Mouse (Mus musculus): ENCODE data around the gene Ankrd9. TPM values are rescaled to one million over a fixed set of nuclear protein-coding genes. Genes with fewer than 3 reads are reported as not detected.

Gene Ankrd9
- total and polyA plus RNA-seq, 2 experiments from 2014 or later, result 7.6 to 10.2 TPM

GRCm38 (mm10) chr12:110961973-110962372 is 16.9 kb downstream of the Ankrd9 start:
- no peak overlapping the region for H3K4me2 ChIP-seq (ENCODE audit: low read depth)
- 77% methylated on average over 2 of the region's 2 CpGs for WGBS

GRCm38 (mm10) chr12:110954351-110954991 is 24.4 kb downstream of the Ankrd9 start:
- Histone ChIP-seq H3K27ac (ENCODE audit: low read depth, low read length) (no peak overlapping the region), H3K9ac (no peak overlapping the region), H3K4me2 (ENCODE audit: low read depth) (no peak overlapping the region), H3K27me3 (ENCODE audit: insufficient read depth, low read length) (no peaks in the 10 kb centered on the region), H3K4me1 (ENCODE audit: insufficient read depth) (no peaks in the 10 kb centered on the region), H3K9me3 (ENCODE audit: low read length) (no peaks in the 10 kb centered on the region), H3K4me3 (ENCODE audit: low read depth, low read length) (no peak overlapping the region), H3K36me3 (ENCODE audit: insufficient read depth) (peaks cover 30% of the 10 kb centered on the region)
- 85% methylated on average over 4 of the region's 4 CpGs for WGBS
- ATAC-seq, result no peak
- DNase-seq, result no peak
- no peak for TF ChIP-seq CTCF (IDR thresholded peaks at IDR 0.05; ENCODE audit: low read depth)

More at GRCm38 (mm10) chr12:110961973-110962372, 16.9 kb downstream of the Ankrd9 start:
- Histone ChIP-seq H3K9ac (no peak overlapping the region), H3K27me3 (ENCODE audit: insufficient read depth, low read length) (no peaks in the 10 kb centered on the region), H3K4me3 (ENCODE audit: low read depth, low read length) (no peak overlapping the region), H3K36me3 (ENCODE audit: insufficient read depth) (peaks cover 14% of the 10 kb centered on the region), H3K27ac (ENCODE audit: low read depth, low read length) (no peak overlapping the region), H3K4me1 (ENCODE audit: insufficient read depth) (no peaks in the 10 kb centered on the region), H3K9me3 (ENCODE audit: low read length) (no peaks in the 10 kb centered on the region)
- no peak for DNase-seq
- no peak for TF ChIP-seq CTCF (IDR thresholded peaks at IDR 0.05; ENCODE audit: low read depth)
- no peak for ATAC-seq

- H3K4me2 ChIP-seq (ENCODE audit: low read depth), result no peak overlapping the region
- H3K27me3 ChIP-seq (ENCODE audit: insufficient read depth, low read length), result no peaks in the 10 kb centered on the region
- no peak overlapping the region for H3K9ac ChIP-seq
- 90% methylated on average over 2 of the region's 2 CpGs for WGBS
- DNase-seq, result no peak
- ATAC-seq, result no peak
- no peak for TF ChIP-seq CTCF (IDR thresholded peaks at IDR 0.05; ENCODE audit: low read depth)
- no peak overlapping the region for H3K4me3 ChIP-seq (ENCODE audit: low read depth, low read length)
- H3K9me3 ChIP-seq (ENCODE audit: low read length), result no peaks in the 10 kb centered on the region
- H3K27ac ChIP-seq (ENCODE audit: low read depth, low read length), result no peak overlapping the region
- H3K36me3 ChIP-seq (ENCODE audit: insufficient read depth), result peaks cover 35% of the 10 kb centered on the region
- H3K4me1 ChIP-seq (ENCODE audit: insufficient read depth), result no peaks in the 10 kb centered on the region
These were observed 24.9 kb downstream of the Ankrd9 start for GRCm38 (mm10) chr12:110953900-110954299.

- DNase-seq, result no peak
- Histone ChIP-seq H3K27ac (ENCODE audit: low read depth, low read length) (no peak overlapping the region), H3K4me3 (ENCODE audit: low read depth, low read length) (no peak overlapping the region), H3K4me1 (ENCODE audit: insufficient read depth) (no peaks in the 10 kb centered on the region), H3K4me2 (ENCODE audit: low read depth) (no peak overlapping the region), H3K36me3 (ENCODE audit: insufficient read depth) (peaks cover 40% of the 10 kb centered on the region), H3K9me3 (ENCODE audit: low read length) (no peaks in the 10 kb centered on the region), H3K9ac (no peak overlapping the region), H3K27me3 (ENCODE audit: insufficient read depth, low read length) (no peaks in the 10 kb centered on the region)
- WGBS, result 92% methylated on average over 3 of the region's 3 CpGs
- ATAC-seq, result no peak
- no peak for TF ChIP-seq CTCF (IDR thresholded peaks at IDR 0.05; ENCODE audit: low read depth)
These were observed 25.4 kb downstream of the Ankrd9 start for GRCm38 (mm10) chr12:110953443-110953842.

- DNase-seq, result no peak
- peaks cover 46% of the 10 kb centered on the region for H3K36me3 ChIP-seq (ENCODE audit: insufficient read depth)
- no peaks in the 10 kb centered on the region for H3K4me1 ChIP-seq (ENCODE audit: insufficient read depth)
- no peaks in the 10 kb centered on the region for H3K27me3 ChIP-seq (ENCODE audit: insufficient read depth, low read length)
- no peak overlapping the region for H3K4me3 ChIP-seq (ENCODE audit: low read depth, low read length)
- H3K27ac ChIP-seq (ENCODE audit: low read depth, low read length), result no peak overlapping the region
- no peaks in the 10 kb centered on the region for H3K9me3 ChIP-seq (ENCODE audit: low read length)
- no peak for TF ChIP-seq CTCF (IDR thresholded peaks at IDR 0.05; ENCODE audit: low read depth)
- 80% methylated on average over 6 of the region's 6 CpGs for WGBS
- ATAC-seq, result no peak
- no peak overlapping the region for H3K4me2 ChIP-seq (ENCODE audit: low read depth)
- H3K9ac ChIP-seq, result no peak overlapping the region
These were observed 26.0 kb downstream of the Ankrd9 start for GRCm38 (mm10) chr12:110952628-110953385.

GRCm38 (mm10) chr12:110951236-110951635 is 27.6 kb downstream of the Ankrd9 start:
- Histone ChIP-seq H3K27me3 (ENCODE audit: insufficient read depth, low read length) (no peaks in the 10 kb centered on the region), H3K4me1 (ENCODE audit: insufficient read depth) (no peaks in the 10 kb centered on the region), H3K9me3 (ENCODE audit: low read length) (no peaks in the 10 kb centered on the region), H3K36me3 (ENCODE audit: insufficient read depth) (peaks cover 50% of the 10 kb centered on the region), H3K27ac (ENCODE audit: low read depth, low read length) (no peak overlapping the region), H3K9ac (no peak overlapping the region), H3K4me2 (ENCODE audit: low read depth) (no peak overlapping the region), H3K4me3 (ENCODE audit: low read depth, low read length) (no peak overlapping the region)
- no peak for DNase-seq
- WGBS, result 88% methylated on average over 7 of the region's 7 CpGs
- no peak for TF ChIP-seq CTCF (IDR thresholded peaks at IDR 0.05; ENCODE audit: low read depth)
- no peak for ATAC-seq

- no peak overlapping the region for H3K4me3 ChIP-seq (ENCODE audit: low read depth, low read length)
- no peaks in the 10 kb centered on the region for H3K9me3 ChIP-seq (ENCODE audit: low read length)
- H3K9ac ChIP-seq, result no peak overlapping the region
- peaks cover 51% of the 10 kb centered on the region for H3K36me3 ChIP-seq (ENCODE audit: insufficient read depth)
- TF ChIP-seq CTCF (IDR thresholded peaks at IDR 0.05; ENCODE audit: low read depth), result no peak
- WGBS, result 81% methylated on average over 4 of the region's 4 CpGs
- no peaks in the 10 kb centered on the region for H3K27me3 ChIP-seq (ENCODE audit: insufficient read depth, low read length)
- DNase-seq (no peak), ATAC-seq (no peak)
- no peak overlapping the region for H3K4me2 ChIP-seq (ENCODE audit: low read depth)
- no peaks in the 10 kb centered on the region for H3K4me1 ChIP-seq (ENCODE audit: insufficient read depth)
- H3K27ac ChIP-seq (ENCODE audit: low read depth, low read length), result no peak overlapping the region
These were observed 28.7 kb downstream of the Ankrd9 start for GRCm38 (mm10) chr12:110950151-110950550.
